Mouse (Mus musculus) left cerebral cortex, postnatal 25 days (tissue): ENCODE results near the gene Pin4. TPM values are rescaled to one million over a fixed set of nuclear protein-coding genes. Genes with fewer than 3 reads are reported as not detected.
"Not testable (repeated sequence)": the region's sequence is repeated elsewhere in the genome, so short reads cannot be mapped to it uniquely, and the experiment has no call there.

ENCODE experiments used
- DNase-seq, 2 experiments: peaks; one replicate each; pipeline ENCODE4 v3.0.0; 2022; ENCODE audit warnings: low spot score in 2 of 2, mixed read lengths in 1 of 2
- intact Hi-C: fragments of 180-260 bp; cut with DNase I; formaldehyde crosslinking; loops from one replicate; pipeline ENCODE4 v1.15.1; 2025
- total RNA-seq, 2 experiments: library from RNA; stranded (reverse); gene quantifications; 2 replicates each; pipeline ENCODE4 v1.2.3; 2021

Pin4 gene
- 10 to 100 TPM; 25.9 to 29.4 TPM for total RNA-seq

- DNase-seq: peak; percentile 84 to 98
- intact Hi-C loops: loop anchor here (2.0 kb wide), 2 partner anchors 38 to 48 kb away; partner anchors contain the start of genes Ercc6l and Rtl5
Observed at GRCm38 (mm10) chrX:102119042-102119864, at the start of gene Pin4. Gene Pin4, plus strand, starts transcription at chrX:102119447.

- peak; percentile 78 to 89 for DNase-seq
- intact Hi-C loops: loop anchor here (2.0 to 5.0 kb wide), 2 partner anchors 48 to 406 kb away; partner anchors contain the start of gene Pin4
Observed at GRCm38 (mm10) chrX:102070591-102071471, 48.4 kb upstream of the Pin4 start, which contains the start of gene Rtl5. Gene Rtl5, minus strand, starts transcription at chrX:102071304.

- intact Hi-C loops: loop anchor here (2.0 to 5.0 kb wide), 2 partner anchors 47 to 406 kb away; partner anchors contain the start of gene Pin4
- DNase-seq: no peak
Observed at GRCm38 (mm10) chrX:102071517-102071916, 47.7 kb upstream of the Pin4 start.

- intact Hi-C loops: loop anchor here (5.0 kb wide), 1 partner anchor 404 kb away; no protein-coding TSS in a partner anchor
Observed at GRCm38 (mm10) chrX:102073605-102074325, 45.5 kb upstream of the Pin4 start.

GRCm38 (mm10) chrX:102074435-102074834, 44.8 kb upstream of the Pin4 start:
- no peak for DNase-seq
- intact Hi-C loops: loop anchor here (5.0 kb wide), 1 partner anchor 403 kb away; no protein-coding TSS in a partner anchor

More at GRCm38 (mm10) chrX:102073605-102074325, 45.5 kb upstream of the Pin4 start:
- DNase-seq: no peak

- intact Hi-C loops: no loop called here
- no peak for DNase-seq
Observed at GRCm38 (mm10) chrX:102075158-102075557, 44.1 kb upstream of the Pin4 start.

- DNase-seq: peak in 1 of 2 experiments; percentile 40
- intact Hi-C loops: no loop called here
Observed at GRCm38 (mm10) chrX:102076886-102077765, 42.1 kb upstream of the Pin4 start.

- DNase-seq: no peak
- intact Hi-C loops: no loop called here
Observed at GRCm38 (mm10) chrX:102081076-102081475, 38.2 kb upstream of the Pin4 start.

- intact Hi-C loops: no loop called here
- DNase-seq: no peak
Observed at GRCm38 (mm10) chrX:102081573-102082279, 37.5 kb upstream of the Pin4 start.

- intact Hi-C loops: no loop called here
- no peak for DNase-seq
Observed at GRCm38 (mm10) chrX:102082340-102082739, 36.9 kb upstream of the Pin4 start.

GRCm38 (mm10) chrX:102085798-102086443, 33.3 kb upstream of the Pin4 start:
- intact Hi-C loops: no loop called here
- DNase-seq: no peak

- no peak for DNase-seq
- intact Hi-C loops: no loop called here
Observed at GRCm38 (mm10) chrX:102090605-102091004, 28.6 kb upstream of the Pin4 start.

- DNase-seq: no peak
- intact Hi-C loops: no loop called here
Observed at GRCm38 (mm10) chrX:102094381-102094904, 24.8 kb upstream of the Pin4 start.

GRCm38 (mm10) chrX:102101886-102102285, 17.4 kb upstream of the Pin4 start:
- intact Hi-C loops: no loop called here
- DNase-seq: no peak

GRCm38 (mm10) chrX:102103830-102104229, 15.4 kb upstream of the Pin4 start:
- intact Hi-C loops, DNase-seq: not testable (repeated sequence)

- intact Hi-C loops, DNase-seq: not testable (repeated sequence)
Observed at GRCm38 (mm10) chrX:102109349-102109748, 9.9 kb upstream of the Pin4 start.

- DNase-seq: peak; percentile 8 to 41
- intact Hi-C loops: no loop called here
Observed at GRCm38 (mm10) chrX:102115676-102116075, 3.6 kb upstream of the Pin4 start.
